Mouse (Mus musculus) kidney, postnatal 36 days (tissue): ENCODE measurements at regions not wholly inside any gene's neighbourhood (a gene's known extent, or its start where the extent isn't known, plus 50 kb on each side); places are given as distances from the start of the nearest gene placed in this dataset.

Source experiments
- DNase-seq, 2 experiments: peaks; one replicate each; pipeline ENCODE4 v3.0.0; 2021 to 2022; ENCODE audit warnings: mixed read lengths in 2 of 2

- DNase-seq: no peak
Measured at GRCm38 (mm10) chr11:19073265-19073664, 54.5 kb upstream of the Meis1 start.

GRCm38 (mm10) chr11:19073887-19074564, 55.2 kb upstream of the Meis1 start:
- DNase-seq: no peak

- DNase-seq: no peak
Measured at GRCm38 (mm10) chr11:19091101-19091857, 72.5 kb upstream of the Meis1 start.

- DNase-seq: no peak
Measured at GRCm38 (mm10) chr11:19092967-19093745, 74.4 kb upstream of the Meis1 start.

GRCm38 (mm10) chr11:19093749-19094148, 75.0 kb upstream of the Meis1 start:
- DNase-seq: no peak

GRCm38 (mm10) chr11:19094183-19094582, 75.4 kb upstream of the Meis1 start:
- DNase-seq: no peak

GRCm38 (mm10) chr11:19102981-19103568, 84.3 kb upstream of the Meis1 start:
- DNase-seq: no peak

GRCm38 (mm10) chr11:19107180-19107579, 88.4 kb upstream of the Meis1 start:
- no peak for DNase-seq

- DNase-seq: no peak
Measured at GRCm38 (mm10) chr11:19109055-19109454, 90.3 kb upstream of the Meis1 start.

- peak; percentile 78 to 79 for DNase-seq
Measured at GRCm38 (mm10) chr11:19111916-19112575, 93.3 kb upstream of the Meis1 start.

GRCm38 (mm10) chr11:19117121-19117520, 98.3 kb upstream of the Meis1 start:
- DNase-seq: no peak

GRCm38 (mm10) chr11:19118258-19118657, 99.5 kb upstream of the Meis1 start:
- no peak for DNase-seq

GRCm38 (mm10) chr11:19119927-19120827, 101.4 kb upstream of the Meis1 start:
- peak in 1 of 2 experiments; percentile 29 for DNase-seq

GRCm38 (mm10) chr11:19120871-19121270, 102.1 kb upstream of the Meis1 start:
- no peak for DNase-seq

GRCm38 (mm10) chr11:19135375-19136050, 116.7 kb upstream of the Meis1 start:
- DNase-seq: no peak

- peak; percentile 60 to 65 for DNase-seq
Measured at GRCm38 (mm10) chr11:19138423-19138822, 119.6 kb upstream of the Meis1 start.

- no peak for DNase-seq
Measured at GRCm38 (mm10) chr11:19138831-19139230, 120.0 kb upstream of the Meis1 start.

- DNase-seq: no peak
Measured at GRCm38 (mm10) chr11:19143267-19144000, 124.6 kb upstream of the Meis1 start.

- no peak for DNase-seq
Measured at GRCm38 (mm10) chr11:19144506-19144905, 125.7 kb upstream of the Meis1 start.

- DNase-seq: no peak
Measured at GRCm38 (mm10) chr11:19145263-19145662, 126.5 kb upstream of the Meis1 start.
